Mouse (Mus musculus) cerebellum, adult 2 months (tissue): ENCODE measurements around the gene Mpp4.

ENCODE experiments used
- CTCF ChIP-seq: fragments of 200-500 bp; IDR thresholded peaks from 2 replicates; pipeline ENCODE4 v1.5.1; 2011; ENCODE audit warnings: low read depth, mild to moderate bottlenecking, control low read depth, low read length, moderate library complexity, borderline replicate concordance; ENCODE audit not compliant: insufficient read depth
- POLR2A ChIP-seq: fragments of 200-500 bp; IDR thresholded peaks from 2 replicates; pipeline ENCODE4 v1.6.1; 2011; ENCODE audit warnings: low read length, control low read depth, borderline replicate concordance; ENCODE audit not compliant: insufficient read depth

GRCm38 (mm10) chr1:59187786-59188185, 24.6 kb upstream of the Mpp4 start:
- TF ChIP-seq CTCF (no peak), POLR2A (no peak)
